Mouse (Mus musculus) kidney, adult 11 months (tissue): ENCODE measurements around the gene Zfp853.

Experiments
- DNase-seq: peaks from one replicate; pipeline ENCODE4 v3.0.0; 2022

Gene Zfp853

GRCm38 (mm10) chr5:143252039-143252438 lies 41.4 kb downstream of the Zfp853 start:
- no peak for DNase-seq

- no peak for DNase-seq
Measured at GRCm38 (mm10) chr5:143244926-143245325, 48.5 kb downstream of the Zfp853 start.
